Mouse (Mus musculus) bone marrow, adult 2 months (tissue): ENCODE measurements around the gene C330021F23Rik.

Source experiments
- CTCF ChIP-seq: fragments of 200-500 bp; IDR thresholded peaks from 2 replicates; pipeline ENCODE4 v1.5.1; 2011; ENCODE audit warnings: low read length, control low read depth; ENCODE audit not compliant: control insufficient read depth, insufficient read depth
- POLR2A ChIP-seq: fragments of 200-500 bp; IDR thresholded peaks from 2 replicates; pipeline ENCODE4 v1.6.1; 2011; ENCODE audit warnings: low read depth, mild to moderate bottlenecking, control low read depth, low read length, borderline replicate concordance; ENCODE audit not compliant: control insufficient read depth

- TF ChIP-seq CTCF (no peak), POLR2A (no peak)
These were observed 40.0 kb downstream of the C330021F23Rik start for GRCm38 (mm10) chr8:3607822-3608221.
